Mouse (Mus musculus) cerebellum, adult 9-11 months (tissue): ENCODE results near the gene Wrap73.
A peak's percentile ranks its signal among the peaks of the same experiment; 100 is the strongest.

Source experiments
- DNase-seq: peaks from one replicate; pipeline ENCODE4 v3.0.0; 2022

The Wrap73 gene

DNA sequence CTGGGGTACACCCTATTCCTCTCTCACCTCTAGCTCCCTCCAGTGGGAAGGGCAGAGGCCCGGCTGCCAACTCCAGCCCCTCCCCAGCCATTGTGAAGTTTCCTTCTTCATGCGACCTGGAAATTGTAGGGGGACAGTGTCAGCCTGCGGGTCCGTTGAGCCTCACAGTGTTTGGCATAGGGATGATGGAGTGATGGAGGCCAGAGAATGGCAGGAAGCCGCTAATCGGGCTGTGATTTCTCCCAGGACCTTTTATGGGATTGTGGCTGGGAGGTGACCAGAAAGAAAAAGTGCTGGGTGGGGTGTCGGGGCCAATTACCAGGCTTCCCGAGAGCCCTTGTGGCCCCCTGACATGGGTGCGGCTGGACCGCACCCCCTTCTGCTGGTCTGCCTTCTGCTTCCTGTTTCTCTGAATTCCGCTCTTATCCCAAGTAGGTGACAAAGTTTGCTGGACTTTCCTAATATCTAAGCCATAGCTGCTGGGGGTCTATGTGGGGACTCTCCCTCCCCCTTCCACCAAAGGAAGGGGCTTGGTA, 43.9 kb downstream of the Wrap73 start:
- DNase-seq = no peak

GRCm38 (mm10) chr4:154188948-154189347, 46.8 kb downstream of the Wrap73 start:
- no peak for DNase-seq

DNA sequence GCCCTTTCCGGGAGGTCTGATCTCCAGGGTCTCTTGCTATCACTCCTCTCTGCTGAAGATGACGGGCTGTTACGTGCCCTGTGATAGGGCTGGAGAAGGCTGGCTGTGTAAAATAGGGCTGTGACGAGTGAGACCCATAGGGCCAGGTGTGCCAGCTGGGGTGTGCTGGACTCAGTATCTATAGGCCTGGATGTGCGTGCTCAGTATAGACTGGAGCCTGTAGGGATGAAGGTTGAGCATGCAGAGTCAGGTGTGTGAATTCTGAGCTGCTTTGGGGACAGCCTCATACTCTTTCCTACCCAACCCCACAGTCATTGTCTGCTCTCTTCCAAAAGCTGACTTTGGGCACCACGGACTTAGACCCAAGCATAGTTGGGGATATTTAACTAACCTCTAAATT, 55.8 kb downstream of the Wrap73 start:
- DNase-seq = no peak

DNA sequence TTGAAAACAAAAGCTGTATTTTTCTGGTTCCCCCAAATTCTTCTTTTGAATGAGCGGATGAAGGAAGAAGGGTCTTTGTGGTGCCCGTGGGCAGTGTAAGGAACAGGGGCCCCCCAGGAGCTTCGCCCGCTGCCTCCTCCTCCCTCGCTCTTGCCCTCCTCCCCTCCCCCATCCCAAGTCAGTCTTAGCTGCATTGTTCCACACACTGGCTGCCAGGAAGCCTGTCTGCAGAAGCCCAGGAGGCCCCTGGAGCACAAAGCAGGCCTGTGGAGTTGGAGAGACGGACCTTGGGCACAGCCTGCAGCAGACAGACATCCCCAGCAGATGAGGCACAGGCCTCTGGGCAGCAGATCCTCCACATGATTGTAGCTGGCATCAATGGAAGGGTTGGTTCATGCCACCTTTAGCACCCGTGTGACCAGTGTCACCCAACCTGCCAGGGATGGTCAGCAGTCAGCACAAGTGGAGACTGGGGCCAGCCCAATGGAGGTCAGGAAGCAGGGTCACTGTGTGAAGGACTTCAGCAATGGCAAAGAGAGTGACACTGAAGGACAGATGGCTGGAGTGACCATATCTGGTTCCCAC, 56.3 kb downstream of the Wrap73 start:
- no peak for DNase-seq

GRCm38 (mm10) chr4:154201511-154201910, 59.3 kb downstream of the Wrap73 start:
- DNase-seq = no peak

- peak; percentile 95 for DNase-seq
Measured at GRCm38 (mm10) chr4:154204532-154204931, 62.4 kb downstream of the Wrap73 start.

GRCm38 (mm10) chr4:154205392-154205791, 63.2 kb downstream of the Wrap73 start:
- DNase-seq = peak; percentile 64

- DNase-seq = peak; percentile 42
Measured at GRCm38 (mm10) chr4:154207261-154207660, 65.1 kb downstream of the Wrap73 start.

DNA sequence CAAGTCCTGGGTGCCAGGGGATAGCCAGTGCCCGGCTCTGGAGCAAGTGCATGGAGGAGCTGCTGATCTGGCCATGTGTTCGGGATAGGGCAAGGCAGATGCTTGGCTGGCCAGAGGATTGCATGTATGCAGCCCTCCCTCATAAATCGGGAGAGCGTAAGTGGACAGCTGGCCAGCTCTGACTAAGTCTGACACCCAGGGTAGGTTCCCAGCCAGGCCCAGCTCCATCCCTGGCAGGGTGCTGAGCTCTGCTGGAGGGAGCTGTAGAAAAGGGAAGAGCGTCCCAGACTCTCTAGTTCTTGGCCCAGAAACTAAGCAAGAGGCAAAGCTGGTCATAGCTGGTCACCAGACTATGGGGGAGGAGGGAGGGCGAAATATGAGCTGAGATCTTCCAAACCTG, 66.9 kb downstream of the Wrap73 start:
- no peak for DNase-seq

DNA sequence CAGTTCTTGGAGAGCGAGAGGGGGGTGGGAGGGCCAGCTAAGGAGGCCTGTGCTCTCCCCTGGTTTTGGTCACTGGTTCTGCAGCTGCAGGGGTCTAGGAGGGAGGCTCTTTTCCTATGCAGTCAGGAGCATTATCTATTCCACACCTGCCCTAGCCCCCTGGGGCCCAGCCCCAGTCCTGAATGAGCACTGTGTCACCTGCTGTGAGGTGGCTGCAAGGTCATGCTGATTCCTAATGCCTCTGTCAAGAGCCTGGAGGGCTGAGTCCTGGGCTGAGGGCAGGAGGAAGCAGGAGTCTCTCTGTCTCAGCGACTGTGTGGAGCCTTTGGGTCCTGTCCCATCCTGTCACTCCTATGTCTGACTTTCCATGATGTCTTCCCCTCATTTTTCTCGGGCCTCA, 67.7 kb downstream of the Wrap73 start:
- no peak for DNase-seq

DNA sequence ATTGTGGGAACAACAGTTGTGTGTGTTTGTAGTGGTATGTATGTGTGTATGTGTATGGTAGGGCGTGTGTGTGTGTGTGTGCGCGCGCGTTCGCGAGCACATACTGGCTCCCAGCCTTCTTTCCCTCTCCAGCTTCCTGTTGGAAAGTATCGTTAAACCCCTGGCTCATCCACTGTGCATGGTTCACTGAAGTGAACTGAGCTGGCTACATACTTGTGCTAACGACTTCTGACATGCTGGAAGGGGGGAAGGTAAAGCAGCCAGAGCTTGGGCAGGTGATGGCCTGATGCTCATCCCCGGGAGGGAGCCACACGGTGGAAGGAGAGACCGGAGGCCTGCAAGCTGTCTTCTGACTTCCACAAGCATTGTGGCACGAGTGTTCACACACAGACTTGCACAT, 69.3 kb downstream of the Wrap73 start:
- DNase-seq = no peak

DNA sequence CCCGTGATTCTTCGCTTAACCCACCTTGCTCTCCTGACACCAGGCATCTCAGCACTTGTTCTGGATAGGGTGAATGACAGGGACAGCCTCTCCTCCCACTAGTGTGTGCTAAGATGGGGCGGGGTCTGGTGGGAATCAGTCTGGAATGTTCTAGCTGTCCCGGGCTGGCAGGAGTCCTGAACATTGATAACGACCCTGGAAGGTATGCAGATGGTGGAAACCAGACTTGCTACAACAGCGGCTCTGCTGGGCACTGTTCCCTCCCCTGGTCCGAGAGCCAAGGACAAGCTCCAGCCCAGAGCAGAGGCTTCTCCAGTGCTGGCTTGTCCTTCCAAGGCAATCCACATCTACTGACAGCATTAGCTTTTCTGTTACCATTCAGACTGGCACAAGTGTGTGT, 71.4 kb downstream of the Wrap73 start:
- no peak for DNase-seq

DNA sequence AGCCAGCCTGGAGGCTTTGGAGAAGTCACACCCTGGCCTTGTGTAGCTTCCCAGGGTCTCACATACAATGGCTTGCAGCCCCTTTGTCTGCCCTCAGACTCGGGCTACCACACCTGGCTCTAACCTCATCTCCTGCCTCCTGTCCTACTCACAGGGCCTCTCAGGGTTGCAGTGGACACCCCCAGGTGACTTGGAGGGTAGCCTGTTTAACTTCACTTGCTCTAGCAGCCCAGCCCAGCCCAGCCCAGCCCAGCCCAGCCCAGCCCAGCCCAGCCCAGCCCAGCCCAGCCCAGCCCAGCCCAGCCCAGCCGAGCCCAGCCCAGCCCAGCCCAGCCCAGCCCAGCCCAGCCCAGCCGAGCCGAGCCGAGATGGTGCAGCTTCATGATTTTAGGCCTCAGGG, 71.9 kb downstream of the Wrap73 start:
- no peak for DNase-seq
